Mouse (Mus musculus) intestine, postnatal 0 days (tissue): ENCODE results near the gene Olfr1252. TPM values are rescaled to one million over a fixed set of nuclear protein-coding genes. Genes with fewer than 3 reads are reported as not detected.

Experiments used
- ATAC-seq: fragments of 200-750 bp; cut with Nextera tagmentation; 2 replicates; pipeline ENCODE4 v1.8.0; 2017; ENCODE audit warnings: mild to moderate bottlenecking, moderate TSS enrichment, moderate library complexity
- H3K27ac ChIP-seq: fragments of 300-500 bp; sonication (generic); 2 replicates; pipeline ENCODE4 v1.5.1; 2014; ENCODE audit warnings: mild to moderate bottlenecking, low read depth, low read length, moderate library complexity
- H3K27me3 ChIP-seq: fragments of 300-500 bp; sonication (generic); replicated peaks from 2 replicates; pipeline ENCODE4 v1.6.1; 2014; ENCODE audit warnings: low read length, mixed read lengths; ENCODE audit not compliant: control insufficient read depth, insufficient read depth
- H3K36me3 ChIP-seq: fragments of 300-500 bp; sonication (generic); 2 replicates; pipeline ENCODE4 v1.6.1; 2014; ENCODE audit warnings: mild to moderate bottlenecking, moderate library complexity; ENCODE audit not compliant: control insufficient read depth, insufficient read depth
- H3K4me1 ChIP-seq: fragments of 300-500 bp; sonication (generic); replicated peaks from 2 replicates; pipeline ENCODE4 v1.6.1; 2014; ENCODE audit warnings: antibody characterized with exemption, low read length, mixed read lengths; ENCODE audit not compliant: control insufficient read depth, insufficient read depth
- H3K4me2 ChIP-seq: fragments of 300-500 bp; sonication (generic); replicated peaks from 2 replicates; pipeline ENCODE4 v1.6.1; 2014; ENCODE audit warnings: low read depth, mild to moderate bottlenecking, moderate library complexity
- H3K4me3 ChIP-seq: fragments of 300-500 bp; sonication (generic); 2 replicates; pipeline ENCODE4 v1.5.1; 2014; ENCODE audit warnings: low read depth, low read length
- H3K9ac ChIP-seq: fragments of 300-500 bp; sonication (generic); 2 replicates; pipeline ENCODE4 v1.6.1; 2014; ENCODE audit warnings: mild to moderate bottlenecking, low read depth, low read length
- H3K9me3 ChIP-seq: fragments of 300-500 bp; sonication (generic); 2 replicates; pipeline ENCODE4 v1.6.1; 2016; ENCODE audit warnings: mixed run types; ENCODE audit not compliant: control insufficient read depth
- CTCF ChIP-seq: sonication (generic); IDR thresholded peaks from 2 replicates; pipeline ENCODE4 v1.5.1; 2016; ENCODE audit warnings: low read depth, mild to moderate bottlenecking, control low read depth, antibody characterized with exemption, moderate library complexity
- WGBS: fragments of 180-500 bp; shearing (Covaris S2); extraction: QIAGEN DNeasy Blood & Tissue Kit; methylation state at CpG from one replicate; pipeline ENCODE4 v1.1.7; 2014; 5-methylcytosine and 5-hydroxymethylcytosine counted together
- polyA plus RNA-seq: library from polyadenylated mRNA; unstranded; fragments of >200 nt; fragmentation: Nextera tagmentation; extraction: Ambion mirVana; gene quantifications from 2 replicates; pipeline ENCODE4 v1.2.1, GENCODE M21; 2015

Gene Olfr1252
- polyA plus RNA-seq, result not detected in 2 replicates

- H3K27ac ChIP-seq, result no peak within 1 kb of the TSS
These were observed at the start of gene Olfr1252 for GRCm38 (mm10) chr2:89724912-89725311. TSS of gene Olfr1252 (minus strand) at chr2:89725012.

GRCm38 (mm10) chr2:89756990-89757389, 32.2 kb upstream of the Olfr1252 start, which contains the start of gene Olfr1253:
TSS of gene Olfr1253 (minus strand) at chr2:89757090.
- no peaks in the 10 kb centered on the region for H3K27me3 ChIP-seq
- H3K27ac ChIP-seq, result no peak within 1 kb of the TSS
- no peak within 1 kb of the TSS for H3K4me3 ChIP-seq
- WGBS, result 85% methylated on average over 1 of the region's 1 CpGs
- H3K9me3 ChIP-seq, result no peaks in the 10 kb centered on the region
- no peak within 1 kb of the TSS for H3K9ac ChIP-seq
- no peaks in the 10 kb centered on the region for H3K36me3 ChIP-seq
- ATAC-seq, result no peak
- H3K4me2 ChIP-seq, result no peak within 1 kb of the TSS
- H3K4me1 ChIP-seq, result no peaks in the 10 kb centered on the region
- TF ChIP-seq CTCF, result no peak

More at GRCm38 (mm10) chr2:89724912-89725311, at the start of gene Olfr1252:
- ATAC-seq, result no peak
- Histone ChIP-seq H3K4me1 (no peaks in the 10 kb centered on the region), H3K27me3 (no peaks in the 10 kb centered on the region), H3K9ac (no peak within 1 kb of the TSS), H3K4me3 (no peak within 1 kb of the TSS), H3K9me3 (no peaks in the 10 kb centered on the region), H3K4me2 (no peak within 1 kb of the TSS), H3K36me3 (no peaks in the 10 kb centered on the region)
- no peak for TF ChIP-seq CTCF
- 46% methylated on average over 1 of the region's 1 CpGs for WGBS

- WGBS, result 89% methylated on average over 6 of the region's 6 CpGs
- H3K9ac ChIP-seq, result no peak overlapping the region
These were observed 32.8 kb downstream of the Olfr1252 start for GRCm38 (mm10) chr2:89691980-89692379.

GRCm38 (mm10) chr2:89671836-89672235, 53.0 kb downstream of the Olfr1252 start, which contains the start of gene Olfr1251:
TSS of gene Olfr1251 (minus strand) at chr2:89671936.
- no peak for TF ChIP-seq CTCF

More at GRCm38 (mm10) chr2:89691980-89692379, 32.8 kb downstream of the Olfr1252 start:
- no peak for ATAC-seq
- Histone ChIP-seq H3K36me3 (no peaks in the 10 kb centered on the region), H3K4me2 (no peak overlapping the region), H3K4me1 (no peaks in the 10 kb centered on the region), H3K27me3 (no peaks in the 10 kb centered on the region), H3K9me3 (no peaks in the 10 kb centered on the region), H3K27ac (no peak overlapping the region), H3K4me3 (no peak overlapping the region)
- TF ChIP-seq CTCF, result no peak

More at GRCm38 (mm10) chr2:89671836-89672235, 53.0 kb downstream of the Olfr1252 start, which contains the start of gene Olfr1251:
- no peak within 1 kb of the TSS for H3K9ac ChIP-seq
- H3K4me2 ChIP-seq, result no peak within 1 kb of the TSS
- H3K9me3 ChIP-seq, result no peaks in the 10 kb centered on the region
- ATAC-seq, result no peak
- H3K4me3 ChIP-seq, result no peak within 1 kb of the TSS
- H3K27ac ChIP-seq, result no peak within 1 kb of the TSS
- no peaks in the 10 kb centered on the region for H3K36me3 ChIP-seq
- H3K27me3 ChIP-seq, result no peaks in the 10 kb centered on the region
- H3K4me1 ChIP-seq, result no peaks in the 10 kb centered on the region

Other genes starting within 250 kb of the Olfr1252 start
- gene Olfr1241, start 237.9 kb downstream of the Olfr1252 start, polyA plus RNA-seq, result not detected in 2 replicates
- not detected in 2 replicates for gene Olfr1242, start 226.7 kb downstream of the Olfr1252 start, polyA plus RNA-seq
- not detected in 2 replicates for gene Olfr1243, start 193.5 kb downstream of the Olfr1252 start, polyA plus RNA-seq
- gene Olfr1245, start 146.6 kb downstream of the Olfr1252 start, polyA plus RNA-seq, result not detected in 2 replicates
- not detected in 2 replicates for gene Olfr1246, start 131.9 kb downstream of the Olfr1252 start, polyA plus RNA-seq
- not detected in 2 replicates for gene Olfr1247, start 110.9 kb downstream of the Olfr1252 start, polyA plus RNA-seq
- gene Olfr1248, start 106.8 kb downstream of the Olfr1252 start, polyA plus RNA-seq, result not detected in 2 replicates
- not detected in 2 replicates for gene Olfr1249, start 90.0 kb downstream of the Olfr1252 start, polyA plus RNA-seq
- not detected in 2 replicates for gene Olfr1250, start 63.5 kb downstream of the Olfr1252 start, polyA plus RNA-seq
- gene Olfr1251, start 53.1 kb downstream of the Olfr1252 start, polyA plus RNA-seq, result not detected in 2 replicates
- gene Olfr1253, start 32.1 kb upstream of the Olfr1252 start, polyA plus RNA-seq, result not detected in 2 replicates
- not detected in 2 replicates for gene Olfr1254, start 68.6 kb upstream of the Olfr1252 start, polyA plus RNA-seq
- not detected in 2 replicates for gene Olfr1255, start 87.0 kb upstream of the Olfr1252 start, polyA plus RNA-seq
- gene Olfr1256, start 116.5 kb upstream of the Olfr1252 start, polyA plus RNA-seq, result not detected in 2 replicates
- not detected in 2 replicates for gene Olfr48, start 123.2 kb upstream of the Olfr1252 start, polyA plus RNA-seq
- not detected in 2 replicates for gene Olfr1257, start 153.4 kb upstream of the Olfr1252 start, polyA plus RNA-seq
- 0.04 and 0.05 TPM in 2 replicates for gene Olfr1258, start 202.3 kb upstream of the Olfr1252 start, polyA plus RNA-seq
- gene Olfr1259, start 223.7 kb upstream of the Olfr1252 start, polyA plus RNA-seq, result not detected in 2 replicates
- gene Olfr1260, start 249.3 kb upstream of the Olfr1252 start, polyA plus RNA-seq, result not detected in 2 replicates